Mouse (Mus musculus) intestine, embryonic 14.5 days (tissue): Measurements from ENCODE around the gene Fam160a1. TPM values are rescaled to one million over a fixed set of nuclear protein-coding genes. Genes with fewer than 3 reads are reported as not detected.

ENCODE experiments used
- ATAC-seq: fragments of 200-750 bp; cut with Nextera tagmentation; replicated peaks from 2 replicates; pipeline ENCODE4 v1.8.0; 2017; ENCODE audit warnings: low read depth, moderate number of reproducible peaks, moderate TSS enrichment, moderate library complexity; ENCODE audit not compliant: low FRiP score, low TSS enrichment
- DNase-seq: peaks from one replicate; pipeline ENCODE4 v3.0.0-alpha.2; 2018; ENCODE audit warnings: low spot score
- H3K27ac ChIP-seq: fragments of 300-500 bp; sonication (generic); 2 replicates; pipeline ENCODE4 v1.5.1; 2014; ENCODE audit warnings: low read depth, mild to moderate bottlenecking, control low read depth
- H3K27me3 ChIP-seq: fragments of 300-500 bp; sonication (generic); replicated peaks from 2 replicates; pipeline ENCODE4 v1.6.1; 2014; ENCODE audit warnings: low read length, control low read depth; ENCODE audit not compliant: control insufficient read depth, insufficient read depth
- H3K36me3 ChIP-seq: fragments of 300-500 bp; sonication (generic); 2 replicates; pipeline ENCODE4 v1.6.1; 2014; ENCODE audit warnings: low read length, control low read depth; ENCODE audit not compliant: control insufficient read depth, insufficient read depth
- H3K4me1 ChIP-seq: fragments of 300-500 bp; sonication (generic); replicated peaks from 2 replicates; pipeline ENCODE4 v1.6.1; 2014; ENCODE audit warnings: low read length, control low read depth, mixed read lengths; ENCODE audit not compliant: control insufficient read depth, insufficient read depth
- H3K4me2 ChIP-seq: fragments of 300-500 bp; sonication (generic); 2 replicates; pipeline ENCODE4 v1.6.1; 2014; ENCODE audit warnings: low read length
- H3K4me3 ChIP-seq: fragments of 300-500 bp; sonication (generic); 2 replicates; pipeline ENCODE4 v1.5.1; 2014; ENCODE audit warnings: low read depth, low read length, control low read depth, mixed read lengths
- H3K9ac ChIP-seq: fragments of 300-500 bp; sonication (generic); 2 replicates; pipeline ENCODE4 v1.6.1; 2014; ENCODE audit warnings: mild to moderate bottlenecking, low read length
- H3K9me3 ChIP-seq: fragments of 300-500 bp; sonication (generic); 2 replicates; pipeline ENCODE4 v1.6.1; 2016; ENCODE audit warnings: low read length, control low read depth; ENCODE audit not compliant: control insufficient read depth
- WGBS: fragments of 180-500 bp; shearing (Covaris S2); extraction: QIAGEN DNeasy Blood & Tissue Kit; methylation state at CpG from one replicate; pipeline ENCODE4 v1.1.7; 2014; 5-methylcytosine and 5-hydroxymethylcytosine counted together
- polyA plus RNA-seq: library from polyadenylated mRNA; unstranded; fragments of >200 nt; fragmentation: Nextera tagmentation; extraction: Ambion mirVana; gene quantifications from 2 replicates; pipeline ENCODE4 v1.2.1, GENCODE M21; 2014

Fam160a1 gene
- polyA plus RNA-seq, 1 experiment from 2014 or later, result 3.3 TPM

DNA sequence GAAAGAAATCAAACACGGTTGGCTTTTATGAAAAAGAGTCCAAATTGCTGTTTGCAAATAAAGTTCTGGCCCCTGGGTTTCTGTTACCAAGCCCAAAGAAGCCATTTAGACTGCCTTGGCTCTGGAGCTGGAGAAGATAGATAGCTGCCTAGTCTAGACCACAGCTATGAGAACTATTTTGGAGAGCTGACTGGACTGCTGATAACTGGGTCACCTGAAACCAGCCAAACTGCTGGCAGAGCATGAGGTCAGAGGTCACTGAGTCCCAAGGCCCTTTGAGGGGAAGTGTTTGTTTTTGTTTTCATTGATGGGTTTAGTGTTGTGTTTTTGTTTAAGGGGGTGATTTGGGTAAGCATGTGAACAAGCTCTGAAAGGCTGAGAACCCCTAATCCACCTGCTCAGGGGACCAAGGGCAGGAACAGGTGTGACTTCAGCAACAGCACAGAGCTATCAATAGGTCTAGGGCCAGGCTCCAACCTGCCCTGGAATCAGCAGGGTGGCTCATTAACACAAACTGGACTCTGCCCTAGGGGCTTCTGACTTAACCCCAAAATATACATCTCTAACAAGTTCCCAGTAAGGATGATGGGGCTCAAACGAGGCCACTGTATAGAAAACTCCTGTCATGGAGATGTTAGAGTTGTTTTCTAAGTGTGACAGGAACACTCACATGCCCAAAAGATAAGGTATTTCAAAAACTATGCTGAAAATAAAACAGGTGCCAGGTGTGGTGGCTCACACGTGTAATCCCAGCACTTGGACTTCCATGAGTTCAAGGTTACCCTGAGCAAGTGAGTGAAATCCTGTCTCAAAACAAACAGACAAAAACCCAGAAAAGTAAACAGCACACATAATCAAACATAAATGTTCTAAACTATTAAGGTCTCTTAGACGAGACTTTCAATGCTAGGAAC is 3.7 kb downstream of the Fam160a1 start:
- H3K27me3 ChIP-seq, result no peaks in the 10 kb centered on the region
- no peaks in the 10 kb centered on the region for H3K4me1 ChIP-seq
- no peak overlapping the region for H3K4me3 ChIP-seq
- DNase-seq (no peak), ATAC-seq (no peak)
- 44% methylated on average over 4 of the region's 4 CpGs for WGBS
- no peaks in the 10 kb centered on the region for H3K9me3 ChIP-seq
- no peak overlapping the region for H3K27ac ChIP-seq
- H3K9ac ChIP-seq, result no peak overlapping the region
- no peak overlapping the region for H3K4me2 ChIP-seq
- no peaks in the 10 kb centered on the region for H3K36me3 ChIP-seq

DNA sequence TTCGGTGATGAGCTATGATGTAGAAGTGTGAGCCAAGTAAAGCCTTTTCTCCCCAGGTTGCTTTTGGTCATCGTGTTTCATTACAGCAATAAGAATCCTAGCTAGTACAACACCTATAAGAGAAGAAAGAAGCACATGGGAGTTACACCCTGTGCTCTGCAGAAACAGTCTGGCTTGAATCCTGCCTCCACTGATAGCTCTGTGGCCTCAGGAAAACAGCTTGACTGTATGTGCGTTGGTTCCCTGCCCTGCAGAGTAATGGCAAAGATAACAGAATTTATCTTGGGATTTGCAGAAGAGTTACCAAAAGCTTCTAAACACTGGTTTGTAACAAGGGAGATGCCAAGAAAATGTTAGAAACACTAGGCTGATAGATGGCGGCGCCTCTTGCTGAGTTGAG is 5.1 kb downstream of the Fam160a1 start:
- Histone ChIP-seq H3K27me3 (no peaks in the 10 kb centered on the region), H3K9me3 (no peaks in the 10 kb centered on the region), H3K9ac (no peak overlapping the region), H3K4me3 (no peak overlapping the region), H3K36me3 (no peaks in the 10 kb centered on the region), H3K4me1 (no peaks in the 10 kb centered on the region), H3K4me2 (no peak overlapping the region), H3K27ac (no peak overlapping the region)
- no peak for ATAC-seq
- 86% methylated on average over 5 of the region's 5 CpGs for WGBS
- no peak for DNase-seq

DNA sequence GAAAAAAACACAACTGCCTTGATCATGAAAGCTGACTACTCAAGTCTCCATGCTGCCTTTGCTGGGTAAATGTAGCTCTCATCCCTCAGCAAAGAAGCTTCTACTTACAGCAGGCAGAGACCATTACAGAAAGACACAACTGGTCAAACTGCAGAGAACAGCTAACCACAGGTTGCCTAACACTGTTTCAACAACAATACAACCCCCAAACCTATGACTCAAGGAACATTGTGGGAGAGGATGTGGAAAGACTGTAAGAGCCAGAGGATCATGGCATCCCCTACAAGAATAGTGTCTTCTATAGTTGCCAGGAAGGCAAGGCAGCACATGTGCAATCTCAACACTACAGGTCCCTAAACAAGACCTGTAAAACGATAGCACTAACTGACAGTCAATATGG is 23.9 kb downstream of the Fam160a1 start:
- no peaks in the 10 kb centered on the region for H3K27me3 ChIP-seq
- H3K9ac ChIP-seq, result no peak overlapping the region
- no peaks in the 10 kb centered on the region for H3K36me3 ChIP-seq
- H3K9me3 ChIP-seq, result no peaks in the 10 kb centered on the region
- H3K4me3 ChIP-seq, result no peak overlapping the region
- ATAC-seq (no peak), DNase-seq (no peak)
- H3K4me2 ChIP-seq, result no peak overlapping the region
- 50% methylated on average over 1 of the region's 1 CpGs for WGBS
- no peaks in the 10 kb centered on the region for H3K4me1 ChIP-seq
- no peak overlapping the region for H3K27ac ChIP-seq

DNA sequence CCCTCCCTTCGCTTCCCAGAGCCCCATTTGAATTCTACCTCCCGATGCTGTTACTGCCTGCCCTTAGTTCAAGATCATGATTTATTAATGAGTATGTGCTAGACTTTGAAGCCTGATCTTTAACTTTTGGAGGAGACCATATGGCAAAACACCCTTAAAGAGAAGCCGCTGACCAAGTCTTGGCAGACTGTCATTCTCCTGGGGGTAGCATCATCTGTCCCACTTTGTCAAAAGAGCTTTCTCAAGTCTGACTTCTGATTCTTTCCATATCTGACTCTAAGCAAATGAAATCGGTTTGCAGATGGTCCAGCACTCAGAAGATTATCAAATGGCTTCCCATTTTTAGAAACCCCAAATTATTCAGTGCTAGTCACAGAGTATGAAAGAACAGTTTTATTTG is 27.3 kb downstream of the Fam160a1 start:
- H3K4me3 ChIP-seq, result no peak overlapping the region
- H3K4me2 ChIP-seq, result no peak overlapping the region
- no peaks in the 10 kb centered on the region for H3K9me3 ChIP-seq
- WGBS, result 81% methylated on average over 4 of the region's 4 CpGs
- H3K27ac ChIP-seq, result no peak overlapping the region
- H3K9ac ChIP-seq, result no peak overlapping the region
- H3K4me1 ChIP-seq, result no peaks in the 10 kb centered on the region
- no peaks in the 10 kb centered on the region for H3K27me3 ChIP-seq
- no peak for ATAC-seq
- no peaks in the 10 kb centered on the region for H3K36me3 ChIP-seq
- DNase-seq, result no peak

DNA sequence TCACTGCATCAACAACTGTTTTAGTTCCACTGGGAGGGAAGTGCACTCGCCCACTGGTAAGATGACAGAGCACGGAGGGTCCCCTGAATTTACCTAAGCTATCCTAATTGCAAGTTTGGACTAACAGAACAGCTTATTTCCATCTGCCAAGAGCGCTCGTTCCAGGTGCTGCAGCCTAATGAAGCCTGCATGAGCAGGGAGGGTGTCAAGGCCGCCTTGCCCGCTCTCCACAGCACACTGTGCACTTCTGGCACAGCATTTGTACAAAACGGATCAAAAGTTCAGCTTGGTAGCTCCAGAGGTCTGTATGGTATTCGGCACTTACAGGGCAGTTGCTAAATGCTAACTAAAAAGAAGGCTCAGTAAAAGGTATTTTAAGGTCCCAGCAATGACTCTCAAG is 30.6 kb downstream of the Fam160a1 start:
- Histone ChIP-seq H3K4me1 (no peaks in the 10 kb centered on the region), H3K27ac (no peak overlapping the region), H3K36me3 (no peaks in the 10 kb centered on the region), H3K9me3 (no peaks in the 10 kb centered on the region), H3K9ac (no peak overlapping the region), H3K4me3 (no peak overlapping the region), H3K27me3 (no peaks in the 10 kb centered on the region), H3K4me2 (no peak overlapping the region)
- no peak for ATAC-seq
- WGBS, result 77% methylated on average over 8 of the region's 8 CpGs
- no peak for DNase-seq

DNA sequence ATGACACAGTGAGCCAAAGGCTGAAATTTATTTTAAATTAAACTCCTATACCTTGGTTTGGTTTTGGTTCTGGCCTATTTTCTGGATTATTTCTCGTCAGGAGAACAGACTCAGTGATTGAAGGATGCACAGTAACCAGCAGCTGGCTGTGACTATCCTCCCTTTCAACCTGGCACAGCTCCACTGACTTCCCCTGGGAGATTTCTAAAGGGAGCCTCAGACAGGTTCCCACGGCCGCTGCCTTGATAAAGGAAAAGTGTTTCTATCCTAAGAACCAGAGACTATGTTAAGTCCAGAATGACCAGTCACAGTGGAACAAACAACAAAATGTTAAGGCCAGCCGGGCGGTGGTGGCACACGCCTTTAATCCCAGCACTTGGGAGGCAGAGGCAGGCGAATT is 36.2 kb downstream of the Fam160a1 start:
- H3K27ac ChIP-seq, result no peak overlapping the region
- 81% methylated on average over 7 of the region's 7 CpGs for WGBS
- no peak overlapping the region for H3K4me3 ChIP-seq
- no peaks in the 10 kb centered on the region for H3K36me3 ChIP-seq
- no peaks in the 10 kb centered on the region for H3K27me3 ChIP-seq
- DNase-seq, result no peak
- ATAC-seq, result no peak
- H3K9ac ChIP-seq, result no peak overlapping the region
- H3K9me3 ChIP-seq, result no peaks in the 10 kb centered on the region
- no peak overlapping the region for H3K4me2 ChIP-seq
- H3K4me1 ChIP-seq, result no peaks in the 10 kb centered on the region

DNA sequence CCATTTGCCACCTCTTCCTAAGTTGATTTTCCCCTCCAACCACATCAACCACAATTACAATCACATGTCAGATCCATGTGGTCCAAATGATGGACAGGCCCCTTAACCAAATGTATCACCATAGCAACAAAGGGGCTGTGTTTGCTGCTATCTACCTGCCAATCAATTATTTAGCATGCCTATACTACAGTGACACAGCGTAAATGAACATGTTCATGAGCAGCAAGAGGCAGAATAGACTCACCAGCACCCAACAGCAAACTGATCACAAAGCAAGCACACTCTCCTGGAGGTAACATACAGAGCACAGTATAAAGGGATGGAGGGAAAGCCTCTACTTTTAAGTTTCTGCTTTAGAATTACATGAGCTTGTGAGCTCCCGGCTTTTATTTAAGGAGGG is 36.8 kb downstream of the Fam160a1 start:
- Histone ChIP-seq H3K36me3 (no peaks in the 10 kb centered on the region), H3K9me3 (no peaks in the 10 kb centered on the region), H3K27me3 (no peaks in the 10 kb centered on the region), H3K4me3 (no peak overlapping the region), H3K4me2 (no peak overlapping the region), H3K27ac (no peak overlapping the region), H3K9ac (no peak overlapping the region), H3K4me1 (no peaks in the 10 kb centered on the region)
- 67% methylated on average over 2 of the region's 2 CpGs for WGBS
- DNase-seq (no peak), ATAC-seq (no peak)

DNA sequence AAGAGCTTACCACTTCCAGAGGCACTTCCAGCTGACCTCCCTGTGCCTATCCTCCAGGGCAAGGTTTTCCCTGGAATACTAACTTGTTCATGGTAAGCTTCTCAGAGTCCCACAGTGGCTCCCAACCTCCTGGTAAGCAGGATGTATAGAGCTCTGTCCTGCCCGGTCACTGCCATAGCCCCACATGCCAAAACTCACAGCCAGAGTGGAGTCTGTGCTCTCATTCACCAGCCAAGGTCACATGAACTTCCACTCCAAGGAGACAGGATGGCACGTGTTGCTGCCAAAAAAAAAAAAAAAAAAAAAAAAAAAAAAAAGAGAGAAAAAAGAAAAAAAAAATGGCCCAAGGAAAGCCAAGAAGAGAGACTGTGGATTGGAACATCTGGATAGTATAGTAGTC is 39.2 kb downstream of the Fam160a1 start:
- Histone ChIP-seq H3K4me1 (peaks cover 7% of the 10 kb centered on the region; the same call in 1 of the 2 replicates), H3K4me3 (no peak overlapping the region), H3K4me2 (no peak overlapping the region), H3K27me3 (no peaks in the 10 kb centered on the region), H3K9me3 (no peaks in the 10 kb centered on the region), H3K9ac (no peak overlapping the region), H3K27ac (no peak overlapping the region), H3K36me3 (no peaks in the 10 kb centered on the region)
- DNase-seq (no peak), ATAC-seq (no peak)
- 70% methylated on average over 2 of the region's 2 CpGs for WGBS

DNA sequence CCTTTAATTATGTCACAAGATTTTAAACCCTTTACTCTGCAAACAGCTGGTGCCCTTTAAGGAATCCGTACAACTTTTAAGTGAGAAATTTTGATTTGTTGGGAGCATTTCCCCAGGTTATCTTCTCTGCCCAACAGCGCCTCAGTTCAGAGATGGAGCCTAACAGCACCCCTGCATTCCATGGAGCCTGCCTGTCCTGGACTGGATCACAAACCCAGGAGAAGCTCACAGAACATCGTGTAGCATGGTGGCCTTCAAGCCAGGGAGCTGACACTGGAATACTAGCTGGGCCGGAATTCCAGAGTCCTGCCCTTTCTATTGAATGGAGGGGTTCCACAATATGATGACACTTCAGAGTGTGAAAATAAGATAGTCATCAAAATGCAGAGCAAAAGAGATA is 39.7 kb downstream of the Fam160a1 start:
- ATAC-seq (no peak), DNase-seq (no peak)
- Histone ChIP-seq H3K27me3 (no peaks in the 10 kb centered on the region), H3K4me1 (peaks cover 7% of the 10 kb centered on the region; the same call in 1 of the 2 replicates), H3K27ac (no peak overlapping the region), H3K4me3 (no peak overlapping the region), H3K9me3 (no peaks in the 10 kb centered on the region), H3K4me2 (no peak overlapping the region), H3K36me3 (no peaks in the 10 kb centered on the region), H3K9ac (no peak overlapping the region)
- 76% methylated on average over 4 of the region's 4 CpGs for WGBS
